8 mouse cellular contexts compared by ENCODE assay signal in the genomic region with DNA sequence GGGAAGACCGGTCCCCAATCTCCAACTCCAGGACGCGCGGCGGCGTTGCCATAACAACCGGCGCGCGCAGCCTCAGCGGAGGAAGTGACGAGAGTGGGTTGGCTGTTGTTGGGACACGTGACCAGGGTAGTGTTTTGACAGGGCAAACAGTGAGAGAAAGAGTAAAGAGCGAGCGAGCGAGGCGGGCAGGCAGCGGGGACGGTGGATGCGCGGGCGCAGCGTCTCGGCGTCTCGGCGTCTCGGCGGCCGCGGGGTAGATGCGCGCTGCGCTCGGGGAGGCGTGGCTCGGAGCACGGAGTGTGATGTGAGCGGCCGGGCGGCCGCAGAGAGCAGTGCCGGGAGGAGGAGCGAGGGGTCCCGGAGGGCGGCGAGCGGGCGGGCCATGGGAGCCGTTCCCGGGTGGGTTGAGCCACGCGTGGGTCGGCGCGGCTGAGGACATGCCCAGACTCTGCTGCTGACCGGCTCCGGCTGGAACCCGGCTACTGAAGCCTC. TPM values are rescaled to one million over a fixed set of nuclear protein-coding genes. Genes with fewer than 3 reads are reported as not detected.
DNase-seq lines count a peak whose midpoint lies in the region; ATAC-seq and TF ChIP-seq lines count a peak whose summit lies in the region.

A gene (plus strand): TSS at position 129 of the 492 bp plus-strand sequence.

- peak; percentile 95 for DNase-seq in adipocyte (ENCODE audit: low spot score)
- peak; percentile 92 for DNase-seq in gastrocnemius, postnatal 25 days
- peak; percentile 95 for DNase-seq in intestine, embryonic 14.5 days (ENCODE audit: low spot score)
- DNase-seq in left cerebral cortex, postnatal 14 days (ENCODE audit: low spot score in 2 of 2), result peak; percentile 96 to 97
- DNase-seq in mesoderm, embryonic 11.5 days (ENCODE audit: low read depth, low spot score), result peak; percentile 94
- peak; percentile 96 for DNase-seq in right cerebral cortex, postnatal 36 days (ENCODE audit: low spot score in 2 of 2)
- DNase-seq in yolk sac, embryonic 10.5 days (ENCODE audit: low spot score), result peak; percentile 92

- peak within 1 kb of the TSS; percentile 75 for H3K4me2 ChIP-seq in intestine, embryonic 14.5 days (ENCODE audit: low read length)

- peak; percentile 96 for ATAC-seq in intestine, embryonic 14.5 days (replicated peaks; ENCODE audit: low FRiP score, low TSS enrichment, low read depth)

- intact Hi-C loops in left cerebral cortex, postnatal 14 days (cut with DNase I), result loop anchor here (5.0 kb wide), 1 partner anchor 41 kb away; no protein-coding TSS in a partner anchor

- H3K4me1 ChIP-seq in cortical plate, adult 2 months (ENCODE audit: control insufficient read depth, insufficient read depth, low read length), result 0 out of 2 replicates have a peak, but pooled peaks cover 1% of the 10 kb centered on the region
- peaks cover 7% of the 10 kb centered on the region for H3K4me1 ChIP-seq in intestine, embryonic 14.5 days (replicated peaks; ENCODE audit: control insufficient read depth, insufficient read depth, low read length)

- H3K27ac ChIP-seq in cortical plate, adult 2 months (ENCODE audit: insufficient read depth, low read length), result peak within 1 kb of the TSS; percentile 80
- peak within 1 kb of the TSS; percentile 87 for H3K27ac ChIP-seq in intestine, embryonic 14.5 days (ENCODE audit: low read depth)

- H3K4me3 ChIP-seq in cortical plate, adult 2 months (ENCODE audit: insufficient read depth, low read length), result peak within 1 kb of the TSS; percentile 53
- peak within 1 kb of the TSS; percentile 75 for H3K4me3 ChIP-seq in intestine, embryonic 14.5 days (ENCODE audit: low read depth, low read length)

- TF ChIP-seq POLR2A in cortical plate, adult 2 months (IDR thresholded peaks at IDR 0.05; ENCODE audit: extremely low read depth, insufficient read depth, low read length), result peak; percentile 98

- H3K36me3 ChIP-seq in intestine, embryonic 14.5 days (ENCODE audit: control insufficient read depth, insufficient read depth, low read length), result no peaks in the 10 kb centered on the region

- no peak for TF ChIP-seq CTCF in cortical plate, adult 2 months (IDR thresholded peaks at IDR 0.05; ENCODE audit: extremely low read depth, insufficient read depth, low read length)

- peak within 1 kb of the TSS; percentile 66 for H3K9ac ChIP-seq in intestine, embryonic 14.5 days (ENCODE audit: low read length)

- WGBS in intestine, embryonic 14.5 days, result under 1% methylated on average over 59 of the region's 59 CpGs

- no peaks in the 10 kb centered on the region for H3K9me3 ChIP-seq in intestine, embryonic 14.5 days (ENCODE audit: control insufficient read depth, low read length)

- H3K27me3 ChIP-seq in intestine, embryonic 14.5 days (replicated peaks; ENCODE audit: control insufficient read depth, insufficient read depth, low read length), result no peaks in the 10 kb centered on the region

RNA-seq across cellular contexts. Expression of the gene that starts here (rescaled TPM):
- 26.5 and 27.7 TPM in 2 replicates for polyA plus RNA-seq in cortical plate, adult 2 months (2012; rRNA removed)
- total RNA-seq in gastrocnemius, postnatal 25 days (2021), result 10 to 100 TPM; 17.1 to 25.6 TPM
- polyA plus RNA-seq in intestine, embryonic 14.5 days (2014; fragmentation: Nextera tagmentation; extraction: Ambion mirVana), result 8.9 and 11.1 TPM in 2 replicates
- 10 to 100 TPM; 34.2 to 37.3 TPM for total RNA-seq in left cerebral cortex, postnatal 14 days (2021)

Comparison
In these comparisons a context has a peak if more than half of its experiments do, and no peak if none do; other contexts are left out.
1. Peak in every context shown above with its lines: DNase-seq, ATAC-seq, H3K4me3 ChIP-seq and H3K27ac ChIP-seq.